Mouse (Mus musculus) intestine, postnatal 0 days (tissue): ENCODE data around the gene Syne3. TPM values are rescaled to one million over a fixed set of nuclear protein-coding genes. Genes with fewer than 3 reads are reported as not detected.
A peak's percentile ranks its signal among the peaks of the same experiment; 100 is the strongest.

Source experiments
- ATAC-seq: fragments of 200-750 bp; cut with Nextera tagmentation; 2 replicates; pipeline ENCODE4 v1.8.0; 2017; ENCODE audit warnings: mild to moderate bottlenecking, moderate TSS enrichment, moderate library complexity
- H3K27ac ChIP-seq: fragments of 300-500 bp; sonication (generic); 2 replicates; pipeline ENCODE4 v1.5.1; 2014; ENCODE audit warnings: mild to moderate bottlenecking, low read depth, low read length, moderate library complexity
- H3K27me3 ChIP-seq: fragments of 300-500 bp; sonication (generic); replicated peaks from 2 replicates; pipeline ENCODE4 v1.6.1; 2014; ENCODE audit warnings: low read length, mixed read lengths; ENCODE audit not compliant: control insufficient read depth, insufficient read depth
- H3K36me3 ChIP-seq: fragments of 300-500 bp; sonication (generic); 2 replicates; pipeline ENCODE4 v1.6.1; 2014; ENCODE audit warnings: mild to moderate bottlenecking, moderate library complexity; ENCODE audit not compliant: control insufficient read depth, insufficient read depth
- H3K4me1 ChIP-seq: fragments of 300-500 bp; sonication (generic); replicated peaks from 2 replicates; pipeline ENCODE4 v1.6.1; 2014; ENCODE audit warnings: antibody characterized with exemption, low read length, mixed read lengths; ENCODE audit not compliant: control insufficient read depth, insufficient read depth
- H3K4me2 ChIP-seq: fragments of 300-500 bp; sonication (generic); replicated peaks from 2 replicates; pipeline ENCODE4 v1.6.1; 2014; ENCODE audit warnings: low read depth, mild to moderate bottlenecking, moderate library complexity
- H3K4me3 ChIP-seq: fragments of 300-500 bp; sonication (generic); 2 replicates; pipeline ENCODE4 v1.5.1; 2014; ENCODE audit warnings: low read depth, low read length
- H3K9ac ChIP-seq: fragments of 300-500 bp; sonication (generic); 2 replicates; pipeline ENCODE4 v1.6.1; 2014; ENCODE audit warnings: mild to moderate bottlenecking, low read depth, low read length
- H3K9me3 ChIP-seq: fragments of 300-500 bp; sonication (generic); 2 replicates; pipeline ENCODE4 v1.6.1; 2016; ENCODE audit warnings: mixed run types; ENCODE audit not compliant: control insufficient read depth
- CTCF ChIP-seq: sonication (generic); IDR thresholded peaks from 2 replicates; pipeline ENCODE4 v1.5.1; 2016; ENCODE audit warnings: low read depth, mild to moderate bottlenecking, control low read depth, antibody characterized with exemption, moderate library complexity
- WGBS: fragments of 180-500 bp; shearing (Covaris S2); extraction: QIAGEN DNeasy Blood & Tissue Kit; methylation state at CpG from one replicate; pipeline ENCODE4 v1.1.7; 2014; 5-methylcytosine and 5-hydroxymethylcytosine counted together
- polyA plus RNA-seq: library from polyadenylated mRNA; unstranded; fragments of >200 nt; fragmentation: Nextera tagmentation; extraction: Ambion mirVana; gene quantifications from 2 replicates; pipeline ENCODE4 v1.2.1, GENCODE M21; 2015

Gene Syne3
- polyA plus RNA-seq, 1 experiment from 2014 or later, result 1.8 TPM

GRCm38 (mm10) chr12:104990741-104991454 lies 18.7 kb downstream of the Syne3 start:
- WGBS, result 85% methylated on average over 13 of the region's 13 CpGs
- TF ChIP-seq CTCF, result no peak
- no peaks in the 10 kb centered on the region for H3K4me1 ChIP-seq
- H3K4me3 ChIP-seq, result no peak overlapping the region
- no peaks in the 10 kb centered on the region for H3K36me3 ChIP-seq
- no peaks in the 10 kb centered on the region for H3K9me3 ChIP-seq
- no peak overlapping the region for H3K4me2 ChIP-seq
- H3K27me3 ChIP-seq, result no peaks in the 10 kb centered on the region
- ATAC-seq, result no peak
- no peak overlapping the region for H3K27ac ChIP-seq
- no peak overlapping the region for H3K9ac ChIP-seq

GRCm38 (mm10) chr12:104987936-104988335 lies 21.7 kb downstream of the Syne3 start:
- Histone ChIP-seq H3K9ac (no peak overlapping the region), H3K4me2 (no peak overlapping the region), H3K27me3 (no peaks in the 10 kb centered on the region), H3K4me3 (no peak overlapping the region), H3K9me3 (no peaks in the 10 kb centered on the region), H3K27ac (0 out of 2 replicates have a peak overlapping the region, but pooled peaks have one; percentile 60), H3K36me3 (no peaks in the 10 kb centered on the region), H3K4me1 (no peaks in the 10 kb centered on the region)
- no peak for TF ChIP-seq CTCF
- 87% methylated on average over 7 of the region's 7 CpGs for WGBS
- ATAC-seq, result no peak

- TF ChIP-seq CTCF, result no peak
- Histone ChIP-seq H3K27me3 (no peaks in the 10 kb centered on the region), H3K9me3 (no peaks in the 10 kb centered on the region), H3K36me3 (no peaks in the 10 kb centered on the region), H3K4me3 (no peak overlapping the region), H3K9ac (no peak overlapping the region), H3K4me2 (no peak overlapping the region), H3K27ac (peak overlapping the region; percentile 60), H3K4me1 (no peaks in the 10 kb centered on the region)
- ATAC-seq, result peak; percentile 73
- WGBS, result 59% methylated on average over 9 of the region's 9 CpGs
Measured at GRCm38 (mm10) chr12:104986781-104987180, 22.8 kb downstream of the Syne3 start.

GRCm38 (mm10) chr12:104986001-104986400 lies 23.6 kb downstream of the Syne3 start:
- H3K27me3 ChIP-seq, result no peaks in the 10 kb centered on the region
- H3K4me3 ChIP-seq, result no peak overlapping the region
- no peaks in the 10 kb centered on the region for H3K4me1 ChIP-seq
- ATAC-seq, result no peak
- TF ChIP-seq CTCF, result no peak
- H3K4me2 ChIP-seq, result no peak overlapping the region
- no peak overlapping the region for H3K9ac ChIP-seq
- no peak overlapping the region for H3K27ac ChIP-seq
- no peaks in the 10 kb centered on the region for H3K36me3 ChIP-seq
- no peaks in the 10 kb centered on the region for H3K9me3 ChIP-seq
- 93% methylated on average over 2 of the region's 2 CpGs for WGBS

- Histone ChIP-seq H3K27me3 (no peaks in the 10 kb centered on the region), H3K4me2 (no peak overlapping the region), H3K9me3 (no peaks in the 10 kb centered on the region), H3K4me1 (no peaks in the 10 kb centered on the region), H3K36me3 (no peaks in the 10 kb centered on the region), H3K4me3 (no peak overlapping the region), H3K9ac (no peak overlapping the region), H3K27ac (no peak overlapping the region)
- 76% methylated on average over 5 of the region's 5 CpGs for WGBS
- peak; percentile 56 for TF ChIP-seq CTCF
- no peak for ATAC-seq
Measured at GRCm38 (mm10) chr12:104985088-104985487, 24.5 kb downstream of the Syne3 start.

GRCm38 (mm10) chr12:104983476-104983875 lies 26.1 kb downstream of the Syne3 start:
- H3K27me3 ChIP-seq, result no peaks in the 10 kb centered on the region
- no peaks in the 10 kb centered on the region for H3K4me1 ChIP-seq
- H3K9me3 ChIP-seq, result no peaks in the 10 kb centered on the region
- H3K36me3 ChIP-seq, result no peaks in the 10 kb centered on the region
- H3K4me2 ChIP-seq, result no peak overlapping the region
- no peak overlapping the region for H3K9ac ChIP-seq
- 49% methylated on average over 7 of the region's 7 CpGs for WGBS
- no peak for ATAC-seq
- H3K4me3 ChIP-seq, result no peak overlapping the region
- TF ChIP-seq CTCF, result no peak
- no peak overlapping the region for H3K27ac ChIP-seq
